Mouse (Mus musculus) layer of hippocampus, postnatal 36 days (tissue): ENCODE data around the gene Tmem120b. TPM values are rescaled to one million over a fixed set of nuclear protein-coding genes. Genes with fewer than 3 reads are reported as not detected.

Experiments used
- DNase-seq, 2 experiments: peaks; one replicate each; pipeline ENCODE4 v3.0.0; 2022
- total RNA-seq, 2 experiments: library from RNA; stranded (reverse); gene quantifications; 2 replicates each; pipeline ENCODE4 v1.2.3; 2021

The Tmem120b gene
- total RNA-seq, 2 experiments from 2014 or later = 16.3 to 19.9 TPM

- DNase-seq = peak in 1 of 2 experiments; percentile 59
These were observed 73.4 kb downstream of the Tmem120b start for GRCm38 (mm10) chr5:123141555-123142160.

GRCm38 (mm10) chr5:123142161-123143157 is 74.2 kb downstream of the Tmem120b start, which contains the start of gene Setd1b:
Setd1b (plus strand) TSS chr5:123142193.
- DNase-seq = peak in 1 of 2 experiments; percentile 50

- no peak for DNase-seq
These were observed 75.2 kb downstream of the Tmem120b start for GRCm38 (mm10) chr5:123143251-123143970.

- DNase-seq = no peak
These were observed 75.9 kb downstream of the Tmem120b start for GRCm38 (mm10) chr5:123143971-123144745.

- no peak for DNase-seq
These were observed 76.8 kb downstream of the Tmem120b start for GRCm38 (mm10) chr5:123144746-123145590.

- no peak for DNase-seq
These were observed 78.1 kb downstream of the Tmem120b start for GRCm38 (mm10) chr5:123146357-123146756.

GRCm38 (mm10) chr5:123147569-123147968 is 79.4 kb downstream of the Tmem120b start:
- no peak for DNase-seq

- no peak for DNase-seq
These were observed 80.0 kb downstream of the Tmem120b start for GRCm38 (mm10) chr5:123148073-123148722.

GRCm38 (mm10) chr5:123149451-123150400 is 81.5 kb downstream of the Tmem120b start:
- DNase-seq = peak; percentile 87 to 90

GRCm38 (mm10) chr5:123150641-123151040 is 82.4 kb downstream of the Tmem120b start:
- no peak for DNase-seq

- no peak for DNase-seq
These were observed 82.9 kb downstream of the Tmem120b start for GRCm38 (mm10) chr5:123151077-123151476.

- no peak for DNase-seq
These were observed 83.6 kb downstream of the Tmem120b start for GRCm38 (mm10) chr5:123151707-123152362.

- DNase-seq = no peak
These were observed 84.7 kb downstream of the Tmem120b start for GRCm38 (mm10) chr5:123152901-123153300.

- DNase-seq = no peak
These were observed 87.2 kb downstream of the Tmem120b start for GRCm38 (mm10) chr5:123155425-123155824.

- no peak for DNase-seq
These were observed 88.5 kb downstream of the Tmem120b start for GRCm38 (mm10) chr5:123156763-123157162.

GRCm38 (mm10) chr5:123157972-123158371 is 89.8 kb downstream of the Tmem120b start:
- DNase-seq = no peak

- DNase-seq = no peak
These were observed 91.2 kb downstream of the Tmem120b start for GRCm38 (mm10) chr5:123159446-123159845.

GRCm38 (mm10) chr5:123159866-123160265 is 91.7 kb downstream of the Tmem120b start:
- no peak for DNase-seq

- DNase-seq = no peak
These were observed 92.1 kb downstream of the Tmem120b start for GRCm38 (mm10) chr5:123160341-123160740.
